Mouse (Mus musculus) CD4-positive helper T cell, adult 2 months (primary cell): ENCODE measurements around the gene Olfr172.

Source experiments
- DNase-seq: peaks from one replicate; pipeline ENCODE4 v3.0.0-alpha.2; 2012; ENCODE audit warnings: low read depth, missing footprints, low spot score

Gene Olfr172

DNA sequence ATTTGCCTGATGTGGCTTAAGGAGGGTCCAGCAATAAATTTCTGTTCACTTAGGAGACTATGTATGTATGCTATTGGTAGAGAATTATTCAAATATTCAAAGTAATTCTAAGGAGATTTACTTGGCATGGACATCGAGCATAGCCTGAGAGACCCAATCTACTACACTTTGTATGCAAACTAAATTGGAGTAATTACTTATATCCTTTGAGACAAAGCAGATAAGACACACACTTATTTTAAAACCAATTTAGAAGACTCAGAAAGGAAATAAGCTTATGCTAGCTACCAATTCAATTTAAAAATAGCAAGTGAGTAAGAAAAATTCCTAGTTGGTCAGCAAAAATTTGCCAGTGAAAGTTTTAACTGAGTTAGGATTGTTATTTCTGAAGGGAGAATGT is at the start of gene Olfr172:
Gene Olfr172, minus strand, starts transcription at position 101 of the 400 bp plus-strand sequence.
- DNase-seq, result no peak

DNA sequence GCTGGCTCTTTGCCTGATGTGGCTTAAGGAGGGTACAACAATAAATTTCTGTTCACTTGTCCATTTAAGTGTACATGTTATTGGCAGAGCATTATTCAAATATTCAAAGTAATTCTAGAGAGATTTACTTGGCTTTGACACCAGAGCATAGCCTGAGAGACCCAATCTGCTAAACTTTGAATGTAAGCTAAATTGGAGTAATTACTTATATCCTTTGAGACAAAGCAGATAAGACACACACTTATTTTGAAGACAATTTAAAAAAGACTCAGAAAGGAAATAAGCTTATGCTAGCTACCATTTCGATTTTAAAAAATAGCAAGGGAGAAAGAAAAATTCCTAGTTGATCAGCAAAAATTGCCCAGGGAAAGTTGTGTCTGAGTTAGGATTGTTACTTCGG is 37.2 kb upstream of the Olfr172 start, which contains the start of gene Olfr173:
Gene Olfr173, minus strand, starts transcription at position 101 of the 400 bp plus-strand sequence.
- no peak for DNase-seq

DNA sequence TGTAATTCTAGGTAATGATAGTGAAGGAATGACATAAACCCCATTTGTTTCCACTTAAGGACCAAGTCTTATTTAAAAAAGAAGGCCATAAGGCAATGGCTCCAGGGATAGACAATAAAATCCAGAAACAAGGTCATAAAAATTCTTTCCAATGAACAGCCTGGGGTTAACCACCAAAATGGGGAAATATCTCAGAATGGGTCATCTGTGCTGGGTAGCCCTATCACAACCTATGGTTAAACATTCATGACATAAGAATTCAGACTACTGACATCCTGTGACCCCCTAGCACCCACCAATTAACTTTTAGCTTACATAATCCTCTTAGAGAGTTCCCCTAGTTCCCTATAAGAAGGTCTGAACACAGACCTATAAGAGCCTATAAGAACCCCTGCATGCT is 6.8 kb downstream of the Olfr172 start:
- DNase-seq, result no peak

- DNase-seq, result peak; percentile 12
These were observed 11.7 kb downstream of the Olfr172 start for GRCm38 (mm10) chr16:58751314-58751713.

- DNase-seq, result no peak
These were observed 16.3 kb downstream of the Olfr172 start for GRCm38 (mm10) chr16:58746715-58747114.

- DNase-seq, result no peak
These were observed 22.2 kb downstream of the Olfr172 start for GRCm38 (mm10) chr16:58740751-58741150.

GRCm38 (mm10) chr16:58738800-58739199 is 24.2 kb downstream of the Olfr172 start:
- no peak for DNase-seq

DNA sequence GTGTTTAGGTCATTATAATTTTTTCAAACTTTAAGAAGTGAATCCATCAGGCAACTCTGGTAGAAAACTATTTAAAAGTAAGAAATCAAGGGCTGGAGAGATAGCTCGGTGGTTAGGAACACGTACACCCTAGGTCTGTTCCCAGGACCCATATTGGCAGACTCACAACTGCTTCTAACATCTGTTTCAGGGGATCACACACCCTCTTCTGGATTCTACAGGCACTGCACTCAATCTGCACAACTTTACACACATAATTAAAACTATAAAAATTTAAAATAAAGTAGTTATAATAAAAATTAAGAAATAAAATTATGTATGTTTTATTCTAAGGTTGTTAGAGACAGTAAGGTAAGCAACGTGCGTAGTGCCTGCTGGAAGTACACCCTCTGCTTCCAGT is 24.8 kb downstream of the Olfr172 start:
- DNase-seq, result no peak

- DNase-seq, result peak; percentile 49
These were observed 34.8 kb downstream of the Olfr172 start for GRCm38 (mm10) chr16:58728176-58728671.

GRCm38 (mm10) chr16:58727477-58728131 is 35.4 kb downstream of the Olfr172 start, which contains the start of gene Cldnd1:
TSS of gene Cldnd1 (plus strand) at chr16:58727910.
- peak; percentile 97 for DNase-seq

DNA sequence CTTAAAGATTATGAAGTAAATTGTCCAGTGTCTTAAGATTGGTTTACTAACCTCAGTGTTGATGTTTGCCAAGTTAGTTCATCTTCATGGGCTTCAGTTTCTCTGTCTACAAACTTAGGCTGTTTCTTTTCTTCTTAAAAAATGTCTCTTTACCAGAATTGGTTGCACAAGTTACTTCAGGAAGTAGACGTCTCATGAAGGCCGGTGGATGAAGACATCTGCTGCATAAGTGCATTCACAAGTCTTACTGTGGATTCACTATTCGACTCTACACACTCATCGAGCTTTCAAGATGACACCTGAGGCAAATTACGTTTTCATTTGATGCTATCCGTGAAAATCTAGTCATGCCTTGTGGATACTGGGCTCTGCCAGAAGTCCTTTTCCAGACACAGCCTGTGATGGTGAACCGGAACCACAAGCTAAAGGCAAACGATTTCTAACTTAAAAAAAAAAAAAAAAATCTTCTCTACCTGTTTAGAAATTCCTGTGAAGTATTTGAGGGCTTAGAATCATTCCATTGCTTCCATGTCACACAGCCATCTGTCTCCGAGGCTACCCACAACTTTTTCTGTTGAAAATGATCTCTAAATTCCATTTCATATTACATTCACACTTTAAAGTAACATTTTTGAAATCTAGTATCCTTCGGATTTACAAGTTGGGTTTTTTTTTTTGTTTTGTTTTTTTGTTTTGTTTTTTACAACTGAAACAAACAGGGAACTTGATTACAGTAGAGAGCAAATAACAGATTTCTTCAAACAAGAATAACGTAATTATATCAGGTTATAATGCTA is 36.1 kb downstream of the Olfr172 start:
- no peak for DNase-seq

GRCm38 (mm10) chr16:58722292-58722691 is 40.7 kb downstream of the Olfr172 start:
- DNase-seq, result peak; percentile 62

GRCm38 (mm10) chr16:58718666-58719120 is 44.3 kb downstream of the Olfr172 start, which contains the start of gene Gpr15:
TSS of gene Gpr15 (minus strand) at chr16:58719070.
- peak; percentile 61 for DNase-seq

- DNase-seq, result no peak
These were observed 48.0 kb downstream of the Olfr172 start for GRCm38 (mm10) chr16:58715018-58715417.

GRCm38 (mm10) chr16:58713128-58713527 is 49.8 kb downstream of the Olfr172 start:
- no peak for DNase-seq

GRCm38 (mm10) chr16:58712221-58712620 is 50.8 kb downstream of the Olfr172 start:
- peak; percentile 36 for DNase-seq
